Mouse (Mus musculus) thymus, adult 2 months (tissue): ENCODE results near the gene Zbtb7a.

Experiments
- CTCF ChIP-seq: fragments of 200-500 bp; IDR thresholded peaks from 2 replicates; pipeline ENCODE4 v1.5.1; 2012; ENCODE audit warnings: mild to moderate bottlenecking, control low read depth, low read length, moderate library complexity, borderline replicate concordance; ENCODE audit not compliant: control insufficient read depth, poor library complexity, insufficient read depth; ENCODE audit errors: extremely low read depth
- POLR2A ChIP-seq: fragments of 200-500 bp; IDR thresholded peaks from 2 replicates; pipeline ENCODE4 v1.6.1; 2012; ENCODE audit warnings: mild to moderate bottlenecking, low read length, control low read depth, moderate library complexity; ENCODE audit not compliant: control insufficient read depth, poor library complexity, insufficient read depth; ENCODE audit errors: extremely low read depth

DNA sequence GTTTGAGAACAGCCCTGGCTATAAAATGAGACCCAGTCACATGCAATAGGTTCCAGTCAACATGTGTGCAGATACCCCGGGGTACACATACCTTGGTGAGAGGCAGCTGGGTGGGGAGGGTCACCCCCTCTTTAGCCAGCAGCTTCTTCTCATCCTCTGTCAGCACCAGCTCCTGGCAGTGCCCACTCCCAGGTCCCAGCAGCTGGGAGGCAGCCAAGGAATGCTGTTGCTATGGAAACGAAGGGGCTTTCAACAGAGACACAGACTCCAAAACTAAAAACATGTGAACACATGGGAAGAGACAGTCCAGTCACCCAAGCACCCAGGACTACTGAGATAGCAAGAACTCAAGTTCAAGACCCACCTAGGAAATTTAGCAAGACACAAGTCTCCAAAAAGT, 45.8 kb upstream of the Zbtb7a start:
- TF ChIP-seq POLR2A (no peak), CTCF (no peak)
